Comparison of ENCODE assay signal across 9 mouse cellular contexts in the genomic region with DNA sequence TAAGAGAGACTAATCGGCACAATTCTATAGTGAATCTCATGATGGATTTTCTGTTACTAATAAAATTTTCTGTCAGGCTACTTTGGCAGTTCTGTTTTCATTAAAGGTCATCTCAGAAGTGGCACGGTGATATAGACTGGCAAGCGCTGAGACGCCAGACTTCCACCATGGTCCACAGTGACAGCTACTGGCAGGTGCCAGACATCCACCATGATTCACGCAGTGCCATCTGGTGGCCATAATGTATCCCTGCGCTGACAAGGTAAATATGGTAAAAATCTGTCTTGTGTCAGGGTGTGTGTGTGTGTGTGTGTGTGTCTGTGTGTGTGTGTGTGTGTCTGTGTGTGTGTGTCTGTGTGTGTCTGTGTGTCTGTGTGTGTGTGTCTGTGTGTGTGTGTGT.
DNase-seq lines count a peak whose midpoint lies in the region; ATAC-seq and TF ChIP-seq lines count a peak whose summit lies in the region.
"Had no signal": no experiment of that assay in that cellular context is flagged by ENCODE, and none has a peak within 500 bp of the region (broad histone marks: within the 10 kb centered on the region; RNA-seq: fewer than 3 reads in every experiment).

No protein-coding gene starts in this region.

- in situ Hi-C loops in Patski (cut with MboI; ENCODE audit: low pct_unique_long_range_greater_than_20kb) = no loop called here

- no peaks in the 10 kb centered on the region for H3K27me3 ChIP-seq in Patski
- H3K27me3 ChIP-seq: lung, embryonic 15.5 days had no signal

- intact Hi-C loops in gastrocnemius, postnatal 36 days (cut with DNase I) = no loop called here
- intact Hi-C loops in heart, postnatal 10 days (cut with DNase I) = loop anchor here (10.0 kb wide), 2 partner anchors 291 to 951 kb away; no protein-coding TSS in a partner anchor

- DNase-seq in gastrocnemius, postnatal 10 days = peak; percentile 20
- DNase-seq in gastrocnemius, postnatal 36 days = no peak
- no peak for DNase-seq in Patski (ENCODE audit: low read depth, low spot score)
- peak; percentile 37 to 49 for DNase-seq in cerebellum, postnatal 36 days
- peak; percentile 28 to 37 for DNase-seq in heart, postnatal 10 days
- peak; percentile 32 to 72 for DNase-seq in layer of hippocampus, adult 18-20 months (ENCODE audit: low spot score in 2 of 2)
- peak; percentile 65 for DNase-seq in mesoderm, embryonic 11.5 days (ENCODE audit: low read depth, low spot score)
- peak; percentile 58 for DNase-seq in right cerebral cortex, postnatal 4 days

- POLR2A ChIA-PET in Patski (lab: Charles Lee) = no interaction called here

- TF ChIP-seq CTCF in Patski (IDR thresholded peaks at IDR 0.05) = peak; percentile 78

- CTCF ChIA-PET in Patski (lab: Charles Lee) = no interaction called here

- peak; percentile 60 for ATAC-seq in Patski

Comparison
In these comparisons a context has a peak if more than half of its experiments do, and no peak if none do; other contexts are left out.
1. DNase-seq: peak in gastrocnemius, postnatal 10 days (single experiment), cerebellum, postnatal 36 days (2 of 2), heart, postnatal 10 days (2 of 2), layer of hippocampus, adult 18-20 months (2 of 2), mesoderm, embryonic 11.5 days (single experiment) and right cerebral cortex, postnatal 4 days (single experiment); none in gastrocnemius, postnatal 36 days (0 of 2) and Patski (single experiment).